Mouse (Mus musculus): ENCODE measurements around the gene Ccdc85a. TPM values are rescaled to one million over a fixed set of nuclear protein-coding genes. Genes with fewer than 3 reads are reported as not detected.

The Ccdc85a gene
- polyA plus RNA-seq, 1 experiment: 26.3 TPM

- no peak for TF ChIP-seq CTCF (IDR thresholded peaks at IDR 0.05; ENCODE audit: extremely low read depth, insufficient read depth, low read length)
- no peak for TF ChIP-seq POLR2A (IDR thresholded peaks at IDR 0.05; ENCODE audit: extremely low read depth, insufficient read depth, low read length)
- H3K4me3 ChIP-seq (ENCODE audit: insufficient read depth, low read length): no peak overlapping the region
- H3K4me1 ChIP-seq (ENCODE audit: control insufficient read depth, insufficient read depth, low read length): no peaks in the 10 kb centered on the region
- H3K27ac ChIP-seq (ENCODE audit: insufficient read depth, low read length): no peak overlapping the region
Measured at GRCm38 (mm10) chr11:28543429-28543828, 40.7 kb downstream of the Ccdc85a start.

GRCm38 (mm10) chr11:28541307-28541706 lies 42.8 kb downstream of the Ccdc85a start:
- Histone ChIP-seq H3K4me3 (ENCODE audit: insufficient read depth, low read length) (no peak overlapping the region), H3K27ac (ENCODE audit: insufficient read depth, low read length) (no peak overlapping the region), H3K4me1 (ENCODE audit: control insufficient read depth, insufficient read depth, low read length) (peaks cover 1% of the 10 kb centered on the region; the same call in 1 of the 2 replicates)
- TF ChIP-seq POLR2A (IDR thresholded peaks at IDR 0.05; ENCODE audit: extremely low read depth, insufficient read depth, low read length) (no peak), CTCF (IDR thresholded peaks at IDR 0.05; ENCODE audit: extremely low read depth, insufficient read depth, low read length) (no peak)

GRCm38 (mm10) chr11:28533286-28533685 lies 50.8 kb downstream of the Ccdc85a start:
- Histone ChIP-seq H3K4me3 (ENCODE audit: insufficient read depth, low read length) (no peak overlapping the region), H3K27ac (ENCODE audit: insufficient read depth, low read length) (no peak overlapping the region), H3K4me1 (ENCODE audit: control insufficient read depth, insufficient read depth, low read length) (peaks cover 1% of the 10 kb centered on the region; the same call in 1 of the 2 replicates)
- no peak for TF ChIP-seq CTCF (IDR thresholded peaks at IDR 0.05; ENCODE audit: extremely low read depth, insufficient read depth, low read length)
- no peak for TF ChIP-seq POLR2A (IDR thresholded peaks at IDR 0.05; ENCODE audit: extremely low read depth, insufficient read depth, low read length)

- TF ChIP-seq CTCF (IDR thresholded peaks at IDR 0.05; ENCODE audit: extremely low read depth, insufficient read depth, low read length): no peak
- TF ChIP-seq POLR2A (IDR thresholded peaks at IDR 0.05; ENCODE audit: extremely low read depth, insufficient read depth, low read length): no peak
- Histone ChIP-seq H3K27ac (ENCODE audit: insufficient read depth, low read length) (no peak overlapping the region), H3K4me3 (ENCODE audit: insufficient read depth, low read length) (no peak overlapping the region), H3K4me1 (ENCODE audit: control insufficient read depth, insufficient read depth, low read length) (no peaks in the 10 kb centered on the region)
Measured at GRCm38 (mm10) chr11:28501190-28501589, 82.9 kb downstream of the Ccdc85a start.

GRCm38 (mm10) chr11:28497034-28497433 lies 87.1 kb downstream of the Ccdc85a start:
- Histone ChIP-seq H3K4me1 (ENCODE audit: control insufficient read depth, insufficient read depth, low read length) (peaks cover 4% of the 10 kb centered on the region; the same call in 1 of the 2 replicates), H3K27ac (ENCODE audit: insufficient read depth, low read length) (no peak overlapping the region), H3K4me3 (ENCODE audit: insufficient read depth, low read length) (no peak overlapping the region)
- TF ChIP-seq POLR2A (IDR thresholded peaks at IDR 0.05; ENCODE audit: extremely low read depth, insufficient read depth, low read length): no peak
- TF ChIP-seq CTCF (IDR thresholded peaks at IDR 0.05; ENCODE audit: extremely low read depth, insufficient read depth, low read length): no peak

- no peak overlapping the region for H3K4me3 ChIP-seq (ENCODE audit: insufficient read depth, low read length)
- TF ChIP-seq CTCF (IDR thresholded peaks at IDR 0.05; ENCODE audit: extremely low read depth, insufficient read depth, low read length) (no peak), POLR2A (IDR thresholded peaks at IDR 0.05; ENCODE audit: extremely low read depth, insufficient read depth, low read length) (no peak)
- peaks cover 4% of the 10 kb centered on the region; the same call in 1 of the 2 replicates for H3K4me1 ChIP-seq (ENCODE audit: control insufficient read depth, insufficient read depth, low read length)
- 0 out of 2 replicates have a peak overlapping the region, but pooled peaks have one; percentile 53 for H3K27ac ChIP-seq (ENCODE audit: insufficient read depth, low read length)
Measured at GRCm38 (mm10) chr11:28493362-28493761, 90.8 kb downstream of the Ccdc85a start.

- peaks cover 4% of the 10 kb centered on the region; the same call in 1 of the 2 replicates for H3K4me1 ChIP-seq (ENCODE audit: control insufficient read depth, insufficient read depth, low read length)
- H3K4me3 ChIP-seq (ENCODE audit: insufficient read depth, low read length): no peak overlapping the region
- no peak overlapping the region for H3K27ac ChIP-seq (ENCODE audit: insufficient read depth, low read length)
- TF ChIP-seq CTCF (IDR thresholded peaks at IDR 0.05; ENCODE audit: extremely low read depth, insufficient read depth, low read length) (no peak), POLR2A (IDR thresholded peaks at IDR 0.05; ENCODE audit: extremely low read depth, insufficient read depth, low read length) (no peak)
Measured at GRCm38 (mm10) chr11:28491330-28491729, 92.8 kb downstream of the Ccdc85a start.

- TF ChIP-seq CTCF (IDR thresholded peaks at IDR 0.05; ENCODE audit: extremely low read depth, insufficient read depth, low read length): no peak
- no peak for TF ChIP-seq POLR2A (IDR thresholded peaks at IDR 0.05; ENCODE audit: extremely low read depth, insufficient read depth, low read length)
- H3K4me3 ChIP-seq (ENCODE audit: insufficient read depth, low read length): no peak overlapping the region
- peaks cover 2% of the 10 kb centered on the region for H3K4me1 ChIP-seq (ENCODE audit: control insufficient read depth, insufficient read depth, low read length)
- no peak overlapping the region; the same call in 1 of the 2 replicates for H3K27ac ChIP-seq (ENCODE audit: insufficient read depth, low read length)
Measured at GRCm38 (mm10) chr11:28484083-28484729, 99.9 kb downstream of the Ccdc85a start.

- TF ChIP-seq POLR2A (IDR thresholded peaks at IDR 0.05; ENCODE audit: extremely low read depth, insufficient read depth, low read length): no peak
- no peak for TF ChIP-seq CTCF (IDR thresholded peaks at IDR 0.05; ENCODE audit: extremely low read depth, insufficient read depth, low read length)
- no peak overlapping the region for H3K4me3 ChIP-seq (ENCODE audit: insufficient read depth, low read length)
- H3K4me1 ChIP-seq (ENCODE audit: control insufficient read depth, insufficient read depth, low read length): no peaks in the 10 kb centered on the region
- no peak overlapping the region for H3K27ac ChIP-seq (ENCODE audit: insufficient read depth, low read length)
Measured at GRCm38 (mm10) chr11:28477088-28477487, 107.0 kb downstream of the Ccdc85a start.

- TF ChIP-seq POLR2A (IDR thresholded peaks at IDR 0.05; ENCODE audit: extremely low read depth, insufficient read depth, low read length) (no peak), CTCF (IDR thresholded peaks at IDR 0.05; ENCODE audit: extremely low read depth, insufficient read depth, low read length) (no peak)
- Histone ChIP-seq H3K4me1 (ENCODE audit: control insufficient read depth, insufficient read depth, low read length) (no peaks in the 10 kb centered on the region), H3K27ac (ENCODE audit: insufficient read depth, low read length) (no peak overlapping the region)
Measured at GRCm38 (mm10) chr11:28465726-28466125, 118.4 kb downstream of the Ccdc85a start.

More at GRCm38 (mm10) chr11:28465726-28466125, 118.4 kb downstream of the Ccdc85a start:
- no peak overlapping the region for H3K4me3 ChIP-seq (ENCODE audit: insufficient read depth, low read length)

Data from cortical plate, adult 2 months (tissue).